Mouse (Mus musculus) stomach, postnatal 0 days (tissue): ENCODE results near the gene Rhox4b.
"Not testable (repeated sequence)": the region's sequence is repeated elsewhere in the genome, so short reads cannot be mapped to it uniquely, and the experiment has no call there.

Experiments
- CTCF ChIP-seq: IDR thresholded peaks from 2 replicates; pipeline ENCODE4 v1.5.1; 2016; ENCODE audit warnings: antibody characterized with exemption, low read depth, mild to moderate bottlenecking, moderate library complexity
- EP300 ChIP-seq: optimal IDR thresholded peaks from 2 replicates; pipeline ENCODE3; 2016; ENCODE audit warnings: antibody characterized with exemption

- TF ChIP-seq EP300, CTCF: not testable (repeated sequence)
Measured at GRCm38 (mm10) chrX:37480037-37480436, 47.7 kb downstream of the Rhox4b start, which contains the start of gene Rhox4c.
